Mouse (Mus musculus) gastrocnemius, adult 18-20 months (tissue): ENCODE measurements around the gene Srp14. TPM values are rescaled to one million over a fixed set of nuclear protein-coding genes. Genes with fewer than 3 reads are reported as not detected.

Experiments used
- DNase-seq: peaks from one replicate; pipeline ENCODE4 v3.0.0; 2021; ENCODE audit warnings: low spot score
- total RNA-seq, 2 experiments: library from RNA; stranded (reverse); gene quantifications; 2 replicates each; pipeline ENCODE4 v1.2.3; 2021

Srp14 gene
- total RNA-seq, 2 experiments from 2014 or later = 131 to 142 TPM

DNA sequence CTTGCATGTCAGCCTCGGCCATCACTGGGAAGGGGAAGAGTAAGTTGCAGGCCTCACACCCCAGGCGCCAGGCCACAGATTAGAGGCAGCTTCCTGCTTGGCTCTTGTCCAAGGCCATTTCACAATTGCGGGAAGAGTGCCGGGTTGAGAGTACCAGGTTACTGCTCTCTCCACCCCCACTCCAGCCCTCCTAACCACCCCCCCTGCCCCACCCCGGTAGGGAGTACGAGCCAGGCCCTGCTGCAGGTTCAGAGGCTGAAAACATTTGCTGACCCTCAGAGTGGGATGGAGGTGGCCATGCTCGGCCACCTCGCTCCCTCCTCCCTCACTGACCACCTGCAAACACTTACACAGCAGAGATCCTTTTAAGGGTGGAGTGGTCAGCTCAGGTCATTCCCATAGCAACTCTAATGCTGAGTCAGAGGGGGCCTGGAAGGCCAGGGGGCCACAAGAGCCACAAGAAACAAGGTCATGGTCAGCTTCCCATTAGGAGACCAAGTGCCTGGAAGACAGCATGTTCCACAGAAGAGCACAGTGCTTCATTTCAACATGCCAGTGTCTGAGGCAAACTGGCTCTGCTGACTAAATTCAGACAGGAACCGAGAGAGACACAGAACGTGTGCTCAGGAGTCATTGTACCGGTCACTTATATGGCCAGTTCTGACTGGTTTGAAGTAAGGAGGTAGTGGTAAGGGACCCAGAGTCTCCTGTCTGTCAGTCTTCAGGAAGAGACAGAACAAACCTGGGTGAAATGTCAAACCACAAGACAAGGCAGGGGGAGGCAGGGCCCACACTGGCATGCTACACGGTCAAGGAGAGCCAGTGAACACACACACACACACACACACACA is 11.0 kb upstream of the Srp14 start:
- DNase-seq = peak; percentile 78

- no peak for DNase-seq
These were observed 8.3 kb upstream of the Srp14 start for GRCm38 (mm10) chr2:118487806-118488205.

DNA sequence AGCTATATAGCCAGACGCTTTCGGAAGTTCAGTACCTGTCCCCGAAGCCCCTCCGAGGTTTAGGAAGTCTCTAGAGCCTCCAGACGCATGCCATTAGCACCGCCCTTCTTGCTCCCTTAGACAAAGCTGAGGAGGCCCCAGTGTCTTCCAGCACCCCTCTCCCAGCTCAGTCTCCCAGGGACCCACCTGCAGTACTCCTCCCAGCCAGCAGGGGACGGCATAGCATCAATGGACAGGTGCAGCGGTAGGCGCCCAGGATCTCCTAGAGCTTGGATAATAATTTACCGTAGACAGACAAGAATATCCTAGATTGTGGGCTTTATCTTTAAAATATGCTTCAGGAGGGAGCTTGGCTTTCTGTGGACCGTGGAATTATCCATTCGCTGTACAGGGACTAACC is 7.4 kb upstream of the Srp14 start:
- DNase-seq = peak; percentile 79

- DNase-seq = no peak
These were observed 5.9 kb upstream of the Srp14 start for GRCm38 (mm10) chr2:118485415-118485814.

DNA sequence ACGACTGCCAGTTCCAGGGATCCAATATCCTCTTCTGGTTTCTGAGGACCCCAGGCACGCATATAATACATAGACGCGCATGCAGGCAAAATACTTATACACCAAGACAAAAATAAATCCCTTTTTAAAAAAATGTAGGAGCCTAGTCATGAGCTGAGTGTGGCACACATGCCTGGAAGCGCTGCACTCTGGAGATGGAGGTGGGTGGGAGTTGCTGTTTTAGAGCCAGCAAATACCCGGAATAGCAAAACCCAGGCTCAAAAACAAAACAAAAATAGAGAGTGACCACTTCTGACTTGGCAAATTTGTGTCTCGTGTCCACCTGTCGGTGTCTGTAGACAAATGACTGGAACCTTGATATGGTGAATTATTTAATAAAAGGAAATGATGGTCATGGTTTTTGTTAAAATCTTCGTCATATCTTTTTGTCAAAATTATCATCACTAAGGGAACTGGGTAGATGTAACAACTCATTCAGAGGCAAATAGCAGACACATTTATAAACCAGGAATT is 4.9 kb upstream of the Srp14 start:
- no peak for DNase-seq

GRCm38 (mm10) chr2:118483032-118483431 is 3.5 kb upstream of the Srp14 start:
- no peak for DNase-seq

GRCm38 (mm10) chr2:118480886-118481285 is 1.4 kb upstream of the Srp14 start:
- no peak for DNase-seq

- no peak for DNase-seq
These were observed 520 bp downstream of the Srp14 start for GRCm38 (mm10) chr2:118478833-118479549.

GRCm38 (mm10) chr2:118468354-118468753 is 11.2 kb downstream of the Srp14 start:
- no peak for DNase-seq

DNA sequence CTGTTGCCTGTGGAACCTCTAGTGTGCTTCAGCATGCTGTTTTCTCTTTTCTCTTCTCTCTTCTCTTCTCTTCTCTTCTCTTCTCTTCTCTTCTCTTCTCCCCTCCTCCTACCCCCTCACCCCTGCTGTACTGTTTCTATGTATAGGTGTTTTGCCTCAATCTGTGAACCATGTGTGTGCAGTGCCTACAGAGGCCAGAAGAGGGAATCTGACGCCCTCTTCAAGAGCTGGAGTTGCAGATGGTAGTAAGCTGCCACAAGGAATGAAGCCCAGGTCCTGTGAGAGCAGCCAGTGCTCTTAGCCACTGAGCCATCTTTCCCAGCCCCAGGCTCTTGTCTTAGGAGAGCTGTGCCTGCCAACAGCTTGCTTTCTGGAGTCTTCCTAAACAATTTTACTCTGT is 12.9 kb downstream of the Srp14 start:
- no peak for DNase-seq

GRCm38 (mm10) chr2:118465894-118466293 is 13.6 kb downstream of the Srp14 start:
- no peak for DNase-seq

DNA sequence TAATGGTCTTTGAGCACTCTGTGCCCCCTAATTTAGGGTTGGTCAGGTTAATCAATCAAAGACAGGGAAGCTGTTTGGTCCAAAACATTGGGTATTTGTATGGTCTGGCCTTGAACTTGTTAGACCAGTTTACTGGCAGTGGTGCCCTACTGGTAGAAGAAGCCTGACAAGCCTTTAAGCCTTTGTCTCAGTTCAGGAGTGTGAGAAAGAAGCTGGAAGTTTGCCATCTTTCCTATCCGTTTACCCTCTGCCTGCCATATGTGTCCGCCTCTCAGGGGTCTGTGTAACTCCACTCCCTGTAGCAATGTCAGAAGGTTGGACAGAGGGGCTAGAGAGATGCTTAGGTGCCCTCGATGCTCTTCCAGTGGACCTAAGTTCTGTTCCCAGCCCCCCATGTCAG is 15.1 kb downstream of the Srp14 start:
- DNase-seq = no peak

DNA sequence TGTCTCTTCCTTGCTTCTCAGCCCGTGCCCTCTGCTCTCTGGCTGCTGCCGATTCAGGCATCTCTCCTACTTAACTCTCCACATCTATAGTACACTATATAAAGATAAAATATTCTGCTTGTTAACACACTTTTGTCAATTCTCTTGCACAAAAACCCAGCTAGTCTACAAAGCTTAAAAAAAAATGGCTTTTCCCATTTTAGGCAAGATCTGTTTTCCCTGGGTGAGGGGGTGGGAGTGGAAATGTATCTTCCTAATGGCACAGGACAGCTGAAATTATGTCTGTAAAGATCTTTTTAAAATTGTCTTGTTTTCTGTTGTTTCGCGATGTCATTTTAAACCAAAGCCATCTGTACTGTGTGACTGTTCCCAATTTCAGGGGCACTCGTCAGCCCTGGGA is 16.0 kb downstream of the Srp14 start:
- no peak for DNase-seq

DNA sequence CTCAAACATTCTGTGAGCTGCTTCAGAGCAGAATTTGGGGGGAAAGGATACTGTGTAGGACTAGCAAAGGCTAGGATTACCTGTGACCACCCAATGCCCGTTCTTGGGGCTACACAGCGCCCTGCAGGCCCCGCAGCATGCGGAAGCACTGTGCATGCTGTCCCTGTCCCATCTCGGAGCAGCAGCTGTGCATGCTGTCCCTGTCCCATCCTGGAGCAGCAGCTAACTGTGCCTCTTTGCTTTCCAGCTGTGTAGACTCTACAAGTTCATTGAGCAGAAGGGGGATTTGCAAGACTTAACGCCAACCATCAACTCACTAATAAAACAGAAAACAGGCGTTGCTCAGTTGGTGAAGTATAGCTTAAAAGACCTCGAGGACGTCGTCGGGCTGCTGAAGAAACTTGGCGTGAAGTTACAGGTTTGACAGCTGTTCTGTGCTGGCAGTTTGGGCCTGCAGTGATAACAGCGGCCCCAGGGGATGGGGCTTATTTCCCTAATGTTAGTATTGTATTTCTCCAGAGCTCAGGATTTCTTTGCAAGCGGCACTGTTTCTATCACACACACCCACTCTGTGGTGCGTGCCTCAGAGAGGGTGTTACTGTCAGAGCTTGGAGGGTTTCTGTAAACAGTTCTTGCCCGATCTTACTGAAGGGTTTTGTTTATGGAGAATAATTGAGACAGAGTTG is 17.9 kb downstream of the Srp14 start:
- no peak for DNase-seq

GRCm38 (mm10) chr2:118457463-118458261 is 21.8 kb downstream of the Srp14 start:
- no peak for DNase-seq

DNA sequence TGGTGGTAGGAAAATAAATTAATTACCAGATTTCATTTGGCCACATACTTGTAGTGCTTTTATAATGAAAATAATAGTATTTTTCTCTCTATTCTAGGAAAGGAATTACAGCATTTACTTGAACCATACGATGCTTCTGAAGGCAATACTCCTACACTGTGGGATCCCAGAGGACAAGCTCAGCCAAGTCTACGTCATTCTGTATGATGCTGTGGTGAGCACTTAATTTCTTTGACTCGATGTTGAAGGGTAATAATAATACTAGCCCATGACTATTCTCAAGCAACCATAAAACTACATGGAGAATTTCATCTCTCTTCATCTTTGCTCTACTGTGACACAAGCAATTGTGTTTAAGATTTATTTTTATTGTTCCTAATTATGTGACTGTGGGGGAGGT is 22.5 kb downstream of the Srp14 start:
- DNase-seq = no peak

- DNase-seq = no peak
These were observed 28.5 kb downstream of the Srp14 start for GRCm38 (mm10) chr2:118451056-118451455.

DNA sequence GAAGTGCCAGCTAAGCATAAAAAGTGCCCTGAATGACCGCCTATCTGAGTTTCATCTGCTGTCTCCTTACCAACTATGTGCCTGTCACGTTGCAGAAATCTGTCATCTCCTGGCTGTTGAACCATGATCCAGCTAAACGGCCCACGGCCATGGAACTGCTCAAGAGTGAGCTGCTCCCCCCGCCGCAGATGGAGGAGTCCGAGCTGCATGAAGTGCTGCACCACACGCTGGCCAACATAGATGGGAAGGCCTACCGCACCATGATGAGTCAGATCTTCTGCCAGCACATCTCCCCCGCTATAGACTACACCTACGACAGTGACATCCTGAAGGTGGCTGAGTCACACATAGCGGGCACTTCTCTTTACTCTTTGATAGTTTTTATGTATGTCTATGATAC is 31.3 kb downstream of the Srp14 start:
- no peak for DNase-seq

DNA sequence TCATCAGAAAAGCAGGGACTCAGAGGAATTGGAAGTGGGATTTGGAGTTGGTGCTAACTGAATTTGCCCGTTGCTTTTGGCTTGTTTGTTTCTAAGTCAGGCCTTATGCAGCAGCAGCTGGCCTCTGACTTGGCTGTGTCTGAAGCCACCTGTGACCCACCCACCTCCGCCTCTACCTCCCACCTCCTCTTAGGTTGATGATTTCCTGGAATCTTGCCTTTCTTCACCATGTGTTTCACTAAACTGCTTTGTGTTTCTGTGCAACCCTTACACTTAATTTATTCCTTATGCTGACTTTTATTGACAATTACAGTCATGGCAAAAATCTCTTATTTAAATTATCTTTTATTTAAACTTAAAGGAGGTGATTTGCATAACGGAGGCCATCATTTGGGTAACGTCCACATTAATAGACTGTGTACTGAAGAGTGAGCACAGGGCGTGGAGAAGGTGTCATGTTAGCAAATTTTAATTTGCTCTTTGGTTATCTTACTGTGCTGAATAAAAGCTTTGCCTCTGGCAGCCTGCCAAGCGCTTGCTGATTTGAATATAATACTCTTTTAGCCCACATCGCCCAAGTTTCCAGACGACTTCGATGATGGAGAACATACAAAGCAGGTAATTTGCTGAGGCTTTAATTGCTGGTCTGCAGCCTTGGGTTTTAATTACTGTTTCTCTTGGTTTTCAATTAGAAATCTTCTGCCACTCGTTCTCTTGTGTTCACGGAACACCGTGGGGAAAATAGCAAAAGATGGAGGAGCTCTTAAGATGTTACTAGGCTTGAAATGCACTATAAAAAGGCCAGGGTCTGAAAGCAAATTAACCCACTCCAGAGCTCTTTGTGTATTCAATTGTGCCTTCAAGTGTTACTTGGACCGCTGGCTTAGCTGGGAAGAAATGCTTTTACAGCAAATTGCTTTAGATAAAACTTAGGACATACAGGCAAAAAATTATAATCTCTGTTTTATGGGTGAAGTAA is 33.5 kb downstream of the Srp14 start:
- no peak for DNase-seq

DNA sequence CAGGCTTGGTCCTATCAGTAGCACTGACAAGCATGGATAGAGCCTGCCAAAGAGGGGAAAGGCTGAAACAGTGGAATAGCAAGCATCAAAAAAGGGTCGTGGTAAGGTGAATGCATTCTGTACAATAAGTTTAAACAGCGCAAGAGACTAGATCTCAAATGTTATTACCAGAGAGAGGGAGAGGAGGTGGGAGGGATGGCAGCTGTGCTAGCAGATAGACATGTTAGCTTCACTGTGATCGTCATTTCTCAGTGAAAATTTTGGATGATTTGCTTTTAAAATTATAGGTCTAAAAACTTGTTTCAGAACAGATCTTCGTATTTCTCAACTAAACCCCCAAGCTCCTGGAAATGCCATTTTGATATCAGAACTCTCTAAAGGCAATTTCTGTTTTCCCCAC is 36.8 kb downstream of the Srp14 start:
- DNase-seq = no peak
